Mouse (Mus musculus) kidney, postnatal 0 days (tissue): ENCODE results near the gene Cptp. TPM values are rescaled to one million over a fixed set of nuclear protein-coding genes. Genes with fewer than 3 reads are reported as not detected.
A peak's percentile ranks its signal among the peaks of the same experiment; 100 is the strongest.

ENCODE experiments used
- ATAC-seq: fragments of 200-750 bp; cut with Nextera tagmentation; replicated peaks from 2 replicates; pipeline ENCODE4 v1.8.0; 2017; ENCODE audit warnings: low read depth, moderate number of reproducible peaks, moderate TSS enrichment, moderate library complexity; ENCODE audit not compliant: low FRiP score
- DNase-seq: peaks from one replicate; pipeline ENCODE4 v3.0.0-alpha.2; 2016; ENCODE audit warnings: low spot score
- H3K27ac ChIP-seq: fragments of 300-500 bp; sonication (generic); 2 replicates; pipeline ENCODE4 v1.5.1; 2014; ENCODE audit warnings: mild to moderate bottlenecking
- H3K27me3 ChIP-seq: fragments of 300-500 bp; sonication (generic); 2 replicates; pipeline ENCODE4 v1.6.1; 2014; ENCODE audit warnings: low read length, mixed read lengths; ENCODE audit not compliant: insufficient read depth
- H3K36me3 ChIP-seq: fragments of 300-500 bp; sonication (generic); 2 replicates; pipeline ENCODE4 v1.6.1; 2014; ENCODE audit warnings: low read length, mixed read lengths; ENCODE audit not compliant: insufficient read depth
- H3K4me1 ChIP-seq: fragments of 300-500 bp; sonication (generic); replicated peaks from 2 replicates; pipeline ENCODE4 v1.6.1; 2014; ENCODE audit warnings: antibody characterized with exemption, low read length, mixed read lengths; ENCODE audit not compliant: insufficient read depth
- H3K4me2 ChIP-seq: fragments of 300-500 bp; sonication (generic); 2 replicates; pipeline ENCODE4 v1.6.1; 2014; ENCODE audit warnings: mild to moderate bottlenecking, low read length, moderate library complexity, mixed read lengths
- H3K4me3 ChIP-seq: fragments of 300-500 bp; sonication (generic); replicated peaks from 2 replicates; pipeline ENCODE4 v1.5.1; 2014; ENCODE audit warnings: low read depth, low read length
- H3K9ac ChIP-seq: fragments of 300-500 bp; sonication (generic); 2 replicates; pipeline ENCODE4 v1.6.1; 2014; ENCODE audit warnings: low read depth, low read length
- H3K9me3 ChIP-seq: fragments of 300-500 bp; sonication (generic); replicated peaks from 2 replicates; pipeline ENCODE4 v1.6.1; 2016; ENCODE audit warnings: low read length, inconsistent platforms, mixed read lengths
- CTCF ChIP-seq: IDR thresholded peaks from 2 replicates; pipeline ENCODE4 v1.5.1; 2016; ENCODE audit warnings: antibody characterized with exemption, low read depth, mild to moderate bottlenecking, moderate library complexity
- WGBS: fragments of 180-500 bp; shearing (Covaris S2); extraction: QIAGEN DNeasy Blood & Tissue Kit; methylation state at CpG from one replicate; pipeline ENCODE4 v1.1.7; 2014; 5-methylcytosine and 5-hydroxymethylcytosine counted together
- polyA plus RNA-seq: library from polyadenylated mRNA; unstranded; fragments of >200 nt; fragmentation: Nextera tagmentation; extraction: Ambion mirVana; gene quantifications from 2 replicates; pipeline ENCODE4 v1.2.1, GENCODE M21; 2015

Gene Cptp
- polyA plus RNA-seq, 1 experiment from 2014 or later, result 14.8 TPM

GRCm38 (mm10) chr4:155848434-155849095 is 20.7 kb downstream of the Cptp start:
- TF ChIP-seq CTCF, result no peak
- Histone ChIP-seq H3K9me3 (no peaks in the 10 kb centered on the region), H3K4me3 (peak overlapping the region; percentile 76), H3K27me3 (no peaks in the 10 kb centered on the region), H3K4me2 (peak overlapping the region; percentile 83), H3K36me3 (peaks cover 10% of the 10 kb centered on the region; the same call in 1 of the 2 replicates), H3K27ac (peak overlapping the region; percentile 79; the same call in 1 of the 2 replicates), H3K4me1 (peaks cover 17% of the 10 kb centered on the region), H3K9ac (peak overlapping the region; percentile 84)
- no peak for DNase-seq
- WGBS, result 51% methylated on average over 7 of the region's 7 CpGs
- ATAC-seq, result no peak

DNA sequence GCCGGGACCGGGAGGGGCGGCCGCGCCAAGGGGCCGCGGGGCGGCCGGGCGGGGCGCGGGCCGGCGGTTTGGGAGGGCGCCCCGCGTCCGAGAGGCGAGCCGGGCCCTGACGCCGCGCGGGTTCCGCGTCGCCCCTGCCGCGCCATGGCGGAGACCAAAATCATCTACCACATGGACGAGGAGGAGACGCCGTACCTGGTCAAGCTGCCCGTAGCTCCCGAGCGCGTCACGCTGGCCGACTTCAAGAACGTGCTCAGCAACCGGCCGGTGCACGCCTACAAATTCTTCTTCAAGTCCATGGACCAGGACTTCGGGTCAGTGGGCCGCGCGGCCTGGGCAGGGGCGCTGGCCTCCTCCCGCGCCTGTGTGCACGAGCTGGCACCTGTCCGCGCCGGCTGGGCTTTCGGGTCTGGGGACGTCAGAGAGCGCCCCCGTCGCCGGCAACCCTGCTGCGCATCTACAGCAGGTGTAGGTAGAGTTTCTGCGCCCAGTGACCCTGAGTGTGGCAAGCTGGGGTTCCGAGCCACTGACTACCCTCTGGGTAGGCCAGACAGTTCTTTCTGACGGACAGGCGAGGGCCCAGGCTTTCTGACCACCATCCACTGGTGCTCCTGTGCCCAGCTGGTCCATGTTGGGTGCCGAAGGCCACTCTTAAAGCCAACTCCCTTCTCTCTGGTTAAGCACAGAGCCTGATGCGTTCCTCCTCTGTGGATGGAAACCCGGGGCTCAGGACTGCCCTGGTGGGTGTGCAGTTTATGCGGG is 21.5 kb downstream of the Cptp start:
- Histone ChIP-seq H3K4me2 (peak overlapping the region; percentile 83), H3K4me1 (peaks cover 17% of the 10 kb centered on the region), H3K4me3 (peak overlapping the region; percentile 76), H3K9me3 (no peaks in the 10 kb centered on the region), H3K9ac (peak overlapping the region; percentile 84), H3K36me3 (peaks cover 17% of the 10 kb centered on the region; the same call in 1 of the 2 replicates), H3K27me3 (no peaks in the 10 kb centered on the region), H3K27ac (peak overlapping the region; percentile 79)
- 0 out of 2 replicates have a peak, but pooled peaks have one; percentile 14 for TF ChIP-seq CTCF
- WGBS, result 1% methylated on average over 62 of the region's 69 CpGs
- ATAC-seq, result peak; percentile 47
- DNase-seq, result peak; percentile 48

DNA sequence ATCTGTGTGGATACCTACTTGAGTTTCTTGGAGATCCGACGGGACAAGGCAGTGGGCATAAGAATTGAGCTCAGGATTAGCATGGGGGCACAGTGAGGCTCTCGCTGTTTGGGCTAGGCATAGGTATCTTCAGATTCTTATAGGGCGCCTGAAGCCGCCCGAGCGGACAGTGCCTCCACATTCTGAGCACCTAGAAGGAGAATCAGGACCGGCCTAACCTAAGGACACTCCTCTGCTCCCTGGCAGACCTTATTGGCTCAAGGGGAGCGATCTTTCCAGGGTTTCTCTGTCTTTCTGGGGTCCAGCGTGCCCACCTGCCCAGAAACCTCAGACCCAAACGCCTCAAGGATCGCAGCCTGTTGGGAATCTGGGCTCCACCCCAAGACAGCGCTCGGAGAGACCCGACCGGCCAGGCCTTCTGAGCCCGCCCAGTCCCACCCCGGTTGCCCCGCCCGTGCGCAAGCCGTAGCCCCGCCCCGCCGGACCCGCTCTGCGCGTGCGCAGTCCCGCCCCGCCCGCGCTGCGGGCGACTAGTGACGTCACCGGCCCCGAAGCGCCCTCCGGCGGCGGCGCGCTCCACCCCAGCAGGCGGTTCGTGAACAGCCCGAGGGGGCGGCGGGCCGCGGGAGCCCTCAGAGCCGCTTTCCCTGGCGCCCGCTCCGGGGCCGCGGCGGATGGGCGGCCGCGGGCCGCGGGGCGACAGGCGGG is 22.2 kb downstream of the Cptp start, which contains the start of gene Dvl1:
Gene Dvl1 (plus strand): TSS at position 532 of the 708 bp plus-strand sequence.
- Histone ChIP-seq H3K4me1 (peaks cover 17% of the 10 kb centered on the region), H3K27ac (peak within 1 kb of the TSS; percentile 79), H3K9me3 (no peaks in the 10 kb centered on the region), H3K36me3 (peaks cover 15% of the 10 kb centered on the region), H3K4me2 (peak within 1 kb of the TSS; percentile 83), H3K4me3 (peak within 1 kb of the TSS; percentile 76), H3K27me3 (no peaks in the 10 kb centered on the region), H3K9ac (peak within 1 kb of the TSS; percentile 84)
- DNase-seq (peak; percentile 90), ATAC-seq (peak; percentile 88)
- WGBS, result 1% methylated on average over 65 of the region's 65 CpGs
- TF ChIP-seq CTCF, result peak; percentile 55; the same call in 1 of the 2 replicates

DNA sequence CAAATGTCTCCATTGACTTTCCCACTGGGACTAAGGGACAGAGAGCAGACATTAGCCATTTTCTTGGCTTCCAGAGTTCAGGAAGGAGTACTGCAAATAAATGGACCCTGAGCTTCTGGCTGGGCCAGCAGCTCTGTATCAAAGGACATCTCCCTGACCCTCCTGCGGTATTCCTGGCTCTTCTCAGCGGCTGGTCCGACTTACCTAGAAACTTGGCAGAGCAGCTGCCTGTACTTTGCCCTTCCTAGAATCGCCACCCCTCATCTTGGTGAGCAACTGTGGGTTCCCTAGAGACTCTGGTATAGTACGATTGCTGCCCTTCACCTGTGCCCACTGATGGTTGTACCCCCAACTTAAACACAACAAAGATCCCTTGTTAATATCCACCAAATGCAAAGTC is 26.0 kb downstream of the Cptp start:
- Histone ChIP-seq H3K27ac (no peak overlapping the region), H3K9me3 (no peaks in the 10 kb centered on the region), H3K4me3 (no peak overlapping the region), H3K9ac (no peak overlapping the region), H3K27me3 (no peaks in the 10 kb centered on the region), H3K4me2 (no peak overlapping the region), H3K4me1 (peaks cover 21% of the 10 kb centered on the region; the same call in 1 of the 2 replicates), H3K36me3 (peaks cover 15% of the 10 kb centered on the region)
- no peak for ATAC-seq
- no peak for TF ChIP-seq CTCF
- WGBS, result 92% methylated on average over 5 of the region's 5 CpGs
- DNase-seq, result no peak

- WGBS, result 42% methylated on average over 38 of the region's 38 CpGs
- no peak for TF ChIP-seq CTCF
- Histone ChIP-seq H3K9me3 (no peaks in the 10 kb centered on the region), H3K27me3 (no peaks in the 10 kb centered on the region), H3K4me1 (peaks cover 16% of the 10 kb centered on the region; the same call in 1 of the 2 replicates), H3K36me3 (peaks cover 15% of the 10 kb centered on the region), H3K4me3 (no peak overlapping the region; the same call in 1 of the 2 replicates), H3K9ac (no peak overlapping the region), H3K27ac (no peak overlapping the region), H3K4me2 (peak overlapping the region; percentile 73)
- DNase-seq, result no peak
- no peak for ATAC-seq
Measured at GRCm38 (mm10) chr4:155841651-155842270, 27.5 kb downstream of the Cptp start.
